ENCODE assay signal across 10 mouse cellular contexts in the genomic region with DNA sequence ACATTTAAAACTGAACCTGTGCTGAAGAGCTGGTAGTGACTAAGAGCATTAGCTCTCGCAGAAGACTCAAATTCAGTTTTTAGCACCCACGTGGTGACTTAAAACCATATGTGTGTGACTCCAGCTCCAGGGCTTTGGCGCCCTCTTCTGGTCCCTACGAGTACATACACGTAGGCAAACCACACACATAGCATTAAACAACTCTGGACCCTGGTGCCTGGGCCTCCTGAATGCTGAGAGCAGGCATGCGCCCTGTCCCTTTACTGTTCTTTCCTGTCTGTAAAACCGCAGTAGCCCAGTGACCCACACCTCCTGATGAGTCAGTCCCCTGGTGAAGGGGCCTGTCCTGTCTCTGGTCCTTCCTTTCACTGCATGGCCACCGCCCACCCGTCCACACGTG. TPM values are rescaled to one million over a fixed set of nuclear protein-coding genes. Genes with fewer than 3 reads are reported as not detected.
DNase-seq lines count a peak whose midpoint lies in the region; ATAC-seq and TF ChIP-seq lines count a peak whose summit lies in the region.
"Had no signal": no experiment of that assay in that cellular context is flagged by ENCODE, and none has a peak within 500 bp of the region (broad histone marks: within the 10 kb centered on the region; RNA-seq: fewer than 3 reads in every experiment).

No protein-coding gene starts in this region.

- no peak for TF ChIP-seq EP300 in ES-Bruce4 (IDR thresholded peaks at IDR 0.05; ENCODE audit: insufficient read depth, low read depth, low read length)

- TF ChIP-seq POLR2A in ES-Bruce4 (IDR thresholded peaks at IDR 0.05; ENCODE audit: insufficient read depth, low read length), result no peak

- no peaks in the 10 kb centered on the region for H3K9me3 ChIP-seq in hindbrain, embryonic 14.5 days (ENCODE audit: control insufficient read depth, low read length)
- no peaks in the 10 kb centered on the region for H3K9me3 ChIP-seq in hindbrain, embryonic 13.5 days
- H3K9me3 ChIP-seq in ES-Bruce4 (replicated peaks; ENCODE audit: control insufficient read depth, insufficient read depth, low read length, poor library complexity, severe bottlenecking), result no peaks in the 10 kb centered on the region
- no peaks in the 10 kb centered on the region for H3K9me3 ChIP-seq in embryonic facial prominence, embryonic 14.5 days (ENCODE audit: control insufficient read depth, low read length)
- H3K9me3 ChIP-seq in intestine, embryonic 15.5 days, result no peaks in the 10 kb centered on the region
- H3K9me3 ChIP-seq: midbrain, embryonic 12.5 days had no signal

- no peak overlapping the region for H3K9ac ChIP-seq in hindbrain, embryonic 14.5 days
- no peak overlapping the region for H3K9ac ChIP-seq in hindbrain, embryonic 13.5 days
- no peak overlapping the region for H3K9ac ChIP-seq in ES-Bruce4 (ENCODE audit: low read depth, poor library complexity, severe bottlenecking)
- H3K9ac ChIP-seq in embryonic facial prominence, embryonic 14.5 days (ENCODE audit: low read depth, low read length), result no peak overlapping the region
- no peak overlapping the region for H3K9ac ChIP-seq in intestine, embryonic 15.5 days
- H3K9ac ChIP-seq: midbrain, embryonic 12.5 days had no signal

- peaks cover 18% of the 10 kb centered on the region for H3K27me3 ChIP-seq in hindbrain, embryonic 14.5 days (ENCODE audit: control insufficient read depth, insufficient read depth, low read length)
- H3K27me3 ChIP-seq in hindbrain, embryonic 13.5 days, result peaks cover 45% of the 10 kb centered on the region
- H3K27me3 ChIP-seq in ES-Bruce4 (ENCODE audit: control insufficient read depth, insufficient read depth, low read length, poor library complexity, severe bottlenecking), result no peaks in the 10 kb centered on the region
- peaks cover 21% of the 10 kb centered on the region for H3K27me3 ChIP-seq in embryonic facial prominence, embryonic 14.5 days (replicated peaks; ENCODE audit: control insufficient read depth, insufficient read depth, low read length)
- peaks cover 24% of the 10 kb centered on the region for H3K27me3 ChIP-seq in intestine, embryonic 15.5 days (replicated peaks)

- H3K4me2 ChIP-seq in hindbrain, embryonic 14.5 days (replicated peaks), result no peak overlapping the region
- no peak overlapping the region for H3K4me2 ChIP-seq in hindbrain, embryonic 13.5 days
- no peak overlapping the region for H3K4me2 ChIP-seq in embryonic facial prominence, embryonic 14.5 days (ENCODE audit: low read depth, low read length)
- H3K4me2 ChIP-seq in intestine, embryonic 15.5 days (replicated peaks), result no peak overlapping the region
- H3K4me2 ChIP-seq: midbrain, embryonic 12.5 days had no signal

- H3K36me3 ChIP-seq in hindbrain, embryonic 14.5 days (replicated peaks; ENCODE audit: control insufficient read depth, insufficient read depth), result peaks cover 4% of the 10 kb centered on the region; the same call in 1 of the 2 replicates
- H3K36me3 ChIP-seq in hindbrain, embryonic 13.5 days, result no peaks in the 10 kb centered on the region
- H3K36me3 ChIP-seq in ES-Bruce4 (ENCODE audit: control insufficient read depth, insufficient read depth, low read length, poor library complexity, severe bottlenecking), result no peaks in the 10 kb centered on the region
- no peaks in the 10 kb centered on the region for H3K36me3 ChIP-seq in embryonic facial prominence, embryonic 14.5 days (ENCODE audit: control insufficient read depth, insufficient read depth, low read length)
- H3K36me3 ChIP-seq in intestine, embryonic 15.5 days, result no peaks in the 10 kb centered on the region
- H3K36me3 ChIP-seq: midbrain, embryonic 12.5 days had no signal

- peaks cover 9% of the 10 kb centered on the region; the same call in 1 of the 2 replicates for H3K4me1 ChIP-seq in hindbrain, embryonic 14.5 days (replicated peaks; ENCODE audit: control insufficient read depth, insufficient read depth, low read length)
- peaks cover 15% of the 10 kb centered on the region for H3K4me1 ChIP-seq in hindbrain, embryonic 13.5 days (replicated peaks)
- peaks cover 2% of the 10 kb centered on the region for H3K4me1 ChIP-seq in ES-Bruce4 (ENCODE audit: control insufficient read depth, insufficient read depth, low read length)
- H3K4me1 ChIP-seq in embryonic facial prominence, embryonic 14.5 days (ENCODE audit: control insufficient read depth, insufficient read depth, low read length), result 0 out of 2 replicates have a peak, but pooled peaks cover 8% of the 10 kb centered on the region
- H3K4me1 ChIP-seq in intestine, embryonic 15.5 days (replicated peaks), result peaks cover 13% of the 10 kb centered on the region

- no peak overlapping the region for H3K27ac ChIP-seq in hindbrain, embryonic 14.5 days
- H3K27ac ChIP-seq in hindbrain, embryonic 13.5 days, result no peak overlapping the region
- no peak overlapping the region for H3K27ac ChIP-seq in ES-Bruce4 (ENCODE audit: insufficient read depth, low read length)
- no peak overlapping the region for H3K27ac ChIP-seq in embryonic facial prominence, embryonic 14.5 days (replicated peaks; ENCODE audit: low read depth, low read length)
- H3K27ac ChIP-seq in intestine, embryonic 15.5 days, result no peak overlapping the region
- H3K27ac ChIP-seq: midbrain, embryonic 12.5 days had no signal

- no peak for ATAC-seq in hindbrain, embryonic 14.5 days (ENCODE audit: low FRiP score)
- no peak for ATAC-seq in hindbrain, embryonic 13.5 days (ENCODE audit: low FRiP score)
- ATAC-seq in embryonic facial prominence, embryonic 14.5 days (ENCODE audit: low read depth), result no peak
- peak; percentile 35; the same call in 1 of the 2 replicates for ATAC-seq in neutrophil, adult 5-6 weeks (ENCODE audit: extremely low read depth, insufficient number of reproducible peaks, low FRiP score, poor library complexity, severe bottlenecking)
- no peak for ATAC-seq in intestine, embryonic 15.5 days

- no peak overlapping the region for H3K4me3 ChIP-seq in hindbrain, embryonic 14.5 days (replicated peaks; ENCODE audit: low read length)
- H3K4me3 ChIP-seq in hindbrain, embryonic 13.5 days, result no peak overlapping the region
- H3K4me3 ChIP-seq in ES-Bruce4 (ENCODE audit: low read depth, low read length), result no peak overlapping the region
- H3K4me3 ChIP-seq in embryonic facial prominence, embryonic 14.5 days (ENCODE audit: low read depth, low read length), result no peak overlapping the region
- no peak overlapping the region for H3K4me3 ChIP-seq in intestine, embryonic 15.5 days (replicated peaks)
- H3K4me3 ChIP-seq: erythroblast, embryonic 14.5 days; midbrain, embryonic 12.5 days had no signal

- 38% methylated on average over 10 of the region's 10 CpGs for WGBS in hindbrain, embryonic 14.5 days
- WGBS in hindbrain, embryonic 13.5 days, result 36% methylated on average over 10 of the region's 10 CpGs
- 30% methylated on average over 10 of the region's 10 CpGs for WGBS in embryonic facial prominence, embryonic 14.5 days
- WGBS in intestine, embryonic 15.5 days, result 38% methylated on average over 10 of the region's 10 CpGs

- TF ChIP-seq CTCF in ES-Bruce4 (IDR thresholded peaks at IDR 0.05; ENCODE audit: low read depth, low read length), result peak; percentile 89

- DNase-seq in hindbrain, embryonic 14.5 days (ENCODE audit: low spot score), result peak; percentile 65
- peak; percentile 87 for DNase-seq in 3134 (ENCODE audit: extremely low read depth, insufficient read length, low spot score)
- DNase-seq in embryonic facial prominence, embryonic 14.5 days (ENCODE audit: low spot score), result peak; percentile 56
- DNase-seq in gastrocnemius, postnatal 25 days, result no peak

RNA-seq across cellular contexts. Expression of a gene that starts 13.7 kb away (rescaled TPM):
- 0.40 and 0.99 TPM in 2 replicates for polyA plus RNA-seq in hindbrain, embryonic 14.5 days (2014; fragmentation: Nextera tagmentation; extraction: Ambion mirVana)
- 0.82 and 0.88 TPM in 2 replicates for polyA plus RNA-seq in hindbrain, embryonic 13.5 days (2015; fragmentation: Nextera tagmentation; extraction: Ambion mirVana)
- polyA plus RNA-seq in ES-Bruce4 (2011; ENCODE audit: insufficient read depth, insufficient read length, low read depth, missing spikeins), result 0.70 and 1.0 TPM in 2 replicates
- 4.6 and 5.3 TPM in 2 replicates for polyA plus RNA-seq in embryonic facial prominence, embryonic 14.5 days (2014; fragmentation: Nextera tagmentation; extraction: Ambion mirVana)
- not detected in 2 replicates for total RNA-seq in neutrophil, adult 5-6 weeks (2017)
- 0.72 and 1.2 TPM in 2 replicates for polyA plus RNA-seq in intestine, embryonic 15.5 days (2015; fragmentation: Nextera tagmentation; extraction: Ambion mirVana)
- 1 to 10 TPM in 1 of 2 experiments, under 1 TPM in 1; 0.88 to 5.0 TPM for total RNA-seq in gastrocnemius, postnatal 25 days (2021)

RNA-seq across cellular contexts. Expression of a gene that starts 32.1 kb away (rescaled TPM):
- polyA plus RNA-seq in hindbrain, embryonic 14.5 days (2014; fragmentation: Nextera tagmentation; extraction: Ambion mirVana), result 14.3 and 15.3 TPM in 2 replicates
- polyA plus RNA-seq in hindbrain, embryonic 13.5 days (2015; fragmentation: Nextera tagmentation; extraction: Ambion mirVana), result 14.8 and 16.4 TPM in 2 replicates
- 13.4 and 14.8 TPM in 2 replicates for polyA plus RNA-seq in ES-Bruce4 (2011; ENCODE audit: insufficient read depth, insufficient read length, low read depth, missing spikeins)
- polyA plus RNA-seq in embryonic facial prominence, embryonic 14.5 days (2014; fragmentation: Nextera tagmentation; extraction: Ambion mirVana), result 27.1 and 27.6 TPM in 2 replicates
- total RNA-seq in neutrophil, adult 5-6 weeks (2017), result 10.9 and 13.5 TPM in 2 replicates
- 89.4 and 100 TPM in 2 replicates for polyA plus RNA-seq in intestine, embryonic 15.5 days (2015; fragmentation: Nextera tagmentation; extraction: Ambion mirVana)
- 1 to 10 TPM; 5.6 to 5.9 TPM for total RNA-seq in gastrocnemius, postnatal 25 days (2021)
